In genomic region chr10:17431068-17431467, GRCm38 (mm10) we compare ENCODE assay signal across 22 mouse cellular contexts.
DNase-seq lines count a peak whose midpoint lies in the region; ATAC-seq lines count a peak whose summit lies in the region.
"Had no signal": no experiment of that assay in that cellular context is flagged by ENCODE, and none has a peak within 500 bp of the region (broad histone marks: within the 10 kb centered on the region; RNA-seq: fewer than 3 reads in every experiment).

No protein-coding gene starts in this region.

- no peak for ATAC-seq in heart, embryonic 11.5 days (replicated peaks; ENCODE audit: insufficient number of reproducible peaks, low FRiP score, low TSS enrichment)
- ATAC-seq in megakaryocyte, adult 5-6 weeks (ENCODE audit: poor library complexity, severe bottlenecking) = peak; percentile 63
- ATAC-seq in erythroid progenitor cell, adult 5-6 weeks (replicated peaks; ENCODE audit: low FRiP score, poor library complexity, severe bottlenecking) = no peak
- ATAC-seq: forebrain, embryonic 13.5 days; forebrain, embryonic 15.5 days had no signal

- no peak overlapping the region for H3K27ac ChIP-seq in heart, embryonic 11.5 days (ENCODE audit: low read depth, low read length)
- H3K27ac ChIP-seq: embryonic facial prominence, embryonic 13.5 days; embryonic facial prominence, embryonic 15.5 days; forebrain, embryonic 13.5 days; forebrain, embryonic 15.5 days had no signal

- no peaks in the 10 kb centered on the region for H3K9me3 ChIP-seq in heart, embryonic 11.5 days (replicated peaks; ENCODE audit: control insufficient read depth, low read length)
- H3K9me3 ChIP-seq: embryonic facial prominence, embryonic 13.5 days; embryonic facial prominence, embryonic 15.5 days; forebrain, embryonic 13.5 days; forebrain, embryonic 15.5 days had no signal

- H3K4me3 ChIP-seq in heart, embryonic 11.5 days (ENCODE audit: low read depth, low read length) = no peak overlapping the region
- H3K4me3 ChIP-seq: embryonic facial prominence, embryonic 13.5 days; embryonic facial prominence, embryonic 15.5 days; erythroblast, embryonic 14.5 days; forebrain, embryonic 13.5 days; forebrain, embryonic 15.5 days had no signal

- no peaks in the 10 kb centered on the region for H3K36me3 ChIP-seq in heart, embryonic 11.5 days (ENCODE audit: control insufficient read depth, insufficient read depth, low read length)
- H3K36me3 ChIP-seq: embryonic facial prominence, embryonic 13.5 days; embryonic facial prominence, embryonic 15.5 days; forebrain, embryonic 15.5 days had no signal

- 72% methylated on average over 8 of the region's 8 CpGs for WGBS in heart, embryonic 11.5 days (ENCODE audit: insufficient replicate concordance)

- no peaks in the 10 kb centered on the region for H3K27me3 ChIP-seq in heart, embryonic 11.5 days (ENCODE audit: control insufficient read depth, insufficient read depth, low read length)
- H3K27me3 ChIP-seq: embryonic facial prominence, embryonic 13.5 days; embryonic facial prominence, embryonic 15.5 days; forebrain, embryonic 13.5 days; forebrain, embryonic 15.5 days had no signal

- no peak overlapping the region for H3K4me2 ChIP-seq in heart, embryonic 11.5 days
- H3K4me2 ChIP-seq: embryonic facial prominence, embryonic 13.5 days; embryonic facial prominence, embryonic 15.5 days; forebrain, embryonic 13.5 days; forebrain, embryonic 15.5 days had no signal

- H3K9ac ChIP-seq in heart, embryonic 11.5 days (ENCODE audit: low read depth, low read length) = no peak overlapping the region
- H3K9ac ChIP-seq: embryonic facial prominence, embryonic 13.5 days; embryonic facial prominence, embryonic 15.5 days; forebrain, embryonic 13.5 days; forebrain, embryonic 15.5 days had no signal

- peak; percentile 83 for DNase-seq in heart, adult 11 months
- peak; percentile 6 for DNase-seq in layer of hippocampus, adult 9-11 months
- DNase-seq in layer of hippocampus, adult 18-20 months (ENCODE audit: low spot score in 2 of 2) = no peak
- DNase-seq in thymus, postnatal 4 days = no peak
- DNase-seq: adrenal gland, adult 2 months; adrenal gland, postnatal 10 days; adrenal gland, postnatal 25 days; cerebellum, adult 11 months; cerebellum, adult 18-20 months; cerebellum, adult 8-10 months; cerebellum, adult 9-11 months; cerebellum, postnatal 14 days; cerebellum, postnatal 36 days; embryo, embryonic 11 days had no signal

- no peaks in the 10 kb centered on the region for H3K4me1 ChIP-seq in heart, embryonic 11.5 days (ENCODE audit: control insufficient read depth, insufficient read depth, low read length)
- H3K4me1 ChIP-seq: embryonic facial prominence, embryonic 13.5 days; embryonic facial prominence, embryonic 15.5 days; forebrain, embryonic 13.5 days; forebrain, embryonic 15.5 days had no signal

Comparison
In these comparisons a context has a peak if more than half of its experiments do, and no peak if none do; other contexts are left out.
1. DNase-seq: peak in heart, adult 11 months (single experiment) and layer of hippocampus, adult 9-11 months (single experiment); none in layer of hippocampus, adult 18-20 months (0 of 2) and thymus, postnatal 4 days (single experiment).